Mouse (Mus musculus) CH12.LX (cell line): ENCODE measurements at regions not wholly inside any gene's neighbourhood (a gene's known extent, or its start where the extent isn't known, plus 50 kb on each side); places are given as distances from the start of the nearest gene placed in this dataset.

Experiments
- DNase-seq: peaks from one replicate; pipeline ENCODE4 v3.0.0-alpha.2; 2013; ENCODE audit errors: extremely low read depth
- H3K27ac ChIP-seq: 2 replicates; pipeline ENCODE4 v1.5.1; 2012; ENCODE audit warnings: low read depth, mild to moderate bottlenecking, control low read depth, moderate library complexity; ENCODE audit not compliant: insufficient read depth
- H3K27me3 ChIP-seq: replicated peaks from 2 replicates; pipeline ENCODE3; 2012; ENCODE audit warnings: inconsistent platforms
- H3K36me3 ChIP-seq, 2 experiments: replicated peaks in 1 of 2; 2 replicates each; pipeline versions ENCODE3 to v1.6.1; 2012; ENCODE audit warnings: inconsistent platforms in 1 of 2, low read length in 1 of 2, mild to moderate bottlenecking in 1 of 2, mixed read lengths in 1 of 2, moderate library complexity in 1 of 2; ENCODE audit not compliant: control insufficient read depth in 1 of 2, insufficient read depth in 1 of 2
- H3K4me1 ChIP-seq, 2 experiments: 2 replicates each; pipeline ENCODE4 v1.6.1; 2012; ENCODE audit warnings: inconsistent platforms in 1 of 2, moderate library complexity in 1 of 2; ENCODE audit not compliant: insufficient read depth in 2 of 2, control insufficient read depth in 1 of 2
- H3K4me2 ChIP-seq: 2 replicates; pipeline ENCODE4 v1.6.1; 2012; ENCODE audit warnings: low read depth, mild to moderate bottlenecking, control low read depth; ENCODE audit not compliant: poor library complexity, insufficient read depth, severe bottlenecking
- H3K4me3 ChIP-seq, 3 experiments: fragments of 150-350 bp in 1 of 3; sonication (generic) in 1 of 3; replicated peaks in 1 of 3; 2 replicates each; pipeline versions ENCODE3 to v1.5.1; 2011 to 2012; ENCODE audit warnings: low read depth in 2 of 3, low read length in 2 of 3, mild to moderate bottlenecking in 2 of 3, moderate library complexity in 2 of 3, control low read depth in 1 of 3, improper control_type of control experiment in 1 of 3, inconsistent platforms in 1 of 3, mixed read lengths in 1 of 3; ENCODE audit not compliant: poor library complexity in 1 of 3
- H3K79me2 ChIP-seq: replicated peaks from 2 replicates; pipeline ENCODE4 v1.6.1; 2012; ENCODE audit warnings: mild to moderate bottlenecking, moderate library complexity; ENCODE audit not compliant: control insufficient read depth, poor library complexity, insufficient read depth, severe bottlenecking; ENCODE audit errors: extremely low read depth
- H3K9ac ChIP-seq: 2 replicates; pipeline ENCODE4 v1.6.1; 2012; ENCODE audit warnings: low read depth, mild to moderate bottlenecking, control low read depth, moderate library complexity; ENCODE audit not compliant: insufficient read depth
- H3K9me3 ChIP-seq: replicated peaks from 2 replicates; pipeline ENCODE3; 2012; ENCODE audit warnings: low read length, inconsistent platforms, mixed read lengths
- BHLHE40 ChIP-seq: IDR thresholded peaks from 2 replicates; pipeline ENCODE4 v1.6.1; 2011; ENCODE audit warnings: mild to moderate bottlenecking, low read depth, low read length, improper control_type of control experiment
- ELF1 ChIP-seq: IDR thresholded peaks from 2 replicates; pipeline ENCODE4 v1.6.1; 2014; ENCODE audit warnings: low read depth, mild to moderate bottlenecking, inconsistent platforms, low read length, improper control_type of control experiment
- EP300 ChIP-seq: IDR thresholded peaks from 2 replicates; pipeline ENCODE4 v1.6.1; 2011; ENCODE audit warnings: low read length, improper control_type of control experiment
- HCFC1 ChIP-seq: IDR thresholded peaks from 2 replicates; pipeline ENCODE4 v1.6.1; 2012; ENCODE audit warnings: low read depth, mild to moderate bottlenecking, inconsistent platforms, low read length, improper control_type of control experiment
- IRF4 ChIP-seq: IDR thresholded peaks from 2 replicates; pipeline ENCODE4 v1.6.1; 2014; ENCODE audit warnings: low read depth, mild to moderate bottlenecking, inconsistent platforms, low read length, improper control_type of control experiment
- JUN ChIP-seq: IDR thresholded peaks from 2 replicates; pipeline ENCODE4 v1.6.1; 2011; ENCODE audit warnings: low read depth, mild to moderate bottlenecking, low read length, improper control_type of control experiment, moderate library complexity; ENCODE audit not compliant: insufficient read depth
- MAX ChIP-seq: IDR thresholded peaks from 2 replicates; pipeline ENCODE4 v1.6.1; 2011; ENCODE audit warnings: low read length, improper control_type of control experiment
- MYC ChIP-seq: IDR thresholded peaks from 2 replicates; pipeline ENCODE4 v1.6.1; 2011; ENCODE audit warnings: low read depth, mild to moderate bottlenecking, improper control_type of control experiment, low read length
- NRF1 ChIP-seq: IDR thresholded peaks from 2 replicates; pipeline ENCODE4 v1.6.1; 2014; ENCODE audit warnings: low read depth, mild to moderate bottlenecking, inconsistent platforms, low read length, improper control_type of control experiment, moderate library complexity
- PAX5 ChIP-seq: IDR thresholded peaks from 2 replicates; pipeline ENCODE4 v1.6.1; 2012; ENCODE audit warnings: low read length, inconsistent platforms, mixed read lengths
- RCOR1 ChIP-seq: conservative IDR thresholded peaks from 2 replicates; pipeline ENCODE4 v1.6.1; 2012; ENCODE audit warnings: low read depth, mild to moderate bottlenecking, inconsistent platforms, low read length, improper control_type of control experiment
- SIN3A ChIP-seq: IDR thresholded peaks from 2 replicates; pipeline ENCODE4 v1.6.1; 2012; ENCODE audit warnings: low read length, improper control_type of control experiment, inconsistent platforms
- USF2 ChIP-seq: conservative IDR thresholded peaks from 2 replicates; pipeline ENCODE4 v1.6.1; 2011; ENCODE audit warnings: low read depth, low read length, improper control_type of control experiment
- ZMIZ1 ChIP-seq: IDR thresholded peaks from 2 replicates; pipeline ENCODE4 v1.6.1; 2012; ENCODE audit warnings: low read depth, mild to moderate bottlenecking, inconsistent platforms, low read length, improper control_type of control experiment
- ZNF384 ChIP-seq: IDR thresholded peaks from 2 replicates; pipeline ENCODE4 v1.6.1; 2012; ENCODE audit warnings: low read depth, low read length, improper control_type of control experiment, inconsistent platforms
- dilution Hi-C: fragments of 300-500 bp; cut with MboI; formaldehyde crosslinking; loops from 2 replicates; pipeline ENCODE4 v1.14.3; 2020; ENCODE audit warnings: low sequenced_read_pairs; ENCODE audit not compliant: extremely low pct_unique_long_range_greater_than_20kb, extremely low pct_ligation_motif_present
- in situ Hi-C: fragments of 300-500 bp; cut with MboI; formaldehyde crosslinking; loops from 3 replicates; pipeline ENCODE4 v1.14.3; 2019; ENCODE audit warnings: low sequenced_read_pairs, low pct_ligation_motif_present, low pct_unique_long_range_greater_than_20kb, mixed read lengths

GRCm38 (mm10) chr4:4635856-4636255, 157.3 kb downstream of the Impad1 start:
- TF ChIP-seq EP300 (no peak), PAX5 (no peak), ZNF384 (0 out of 2 replicates have a peak, but pooled peaks have one; percentile 10), NRF1 (no peak)
- TF ChIP-seq, all 38 proteins: peak for 1
- in situ Hi-C loops (no loop called here), dilution Hi-C loops (no loop called here)
- H3K4me2 ChIP-seq = no peak overlapping the region
- no peak overlapping the region for H3K9ac ChIP-seq
- H3K79me2 ChIP-seq = no peaks in the 10 kb centered on the region
- no peaks in the 10 kb centered on the region for H3K36me3 ChIP-seq
- H3K27ac ChIP-seq = no peak overlapping the region
- no peaks in the 10 kb centered on the region for H3K27me3 ChIP-seq
- H3K4me1 ChIP-seq = peaks cover 3 to 11% of the 10 kb centered on the region in 2 experiments; a peak in 3 of 4 replicates
- no peaks in the 10 kb centered on the region for H3K9me3 ChIP-seq
- no peak for DNase-seq
- no peak overlapping the region for H3K4me3 ChIP-seq

- Histone ChIP-seq H3K4me2 (peak overlapping the region; percentile 56; the same call in 1 of the 2 replicates), H3K9ac (no peak overlapping the region), H3K4me1 (peaks cover 3 to 11% of the 10 kb centered on the region in 2 experiments; a peak in 3 of 4 replicates), H3K79me2 (no peaks in the 10 kb centered on the region), H3K9me3 (no peaks in the 10 kb centered on the region), H3K27me3 (no peaks in the 10 kb centered on the region), H3K27ac (no peak overlapping the region), H3K36me3 (no peaks in the 10 kb centered on the region), H3K4me3 (no peak overlapping the region)
- DNase-seq = peak; percentile 63
- dilution Hi-C loops (no loop called here), in situ Hi-C loops (no loop called here)
- TF ChIP-seq JUN (0 out of 2 replicates have a peak, but pooled peaks have one; percentile 8), IRF4 (peak; percentile 64; the same call in 1 of the 2 replicates), ELF1 (0 out of 2 replicates have a peak, but pooled peaks have one; percentile 22), USF2 (no peak), EP300 (peak; percentile 36; the same call in 1 of the 2 replicates), HCFC1 (peak; percentile 58), RCOR1 (0 out of 2 replicates have a peak, but pooled peaks have one; percentile 35), MAX (peak; percentile 45; the same call in 1 of the 2 replicates), ZMIZ1 (no peak), BHLHE40 (peak; percentile 58), MYC (no peak), SIN3A (peak; percentile 50; the same call in 1 of the 2 replicates)
These were observed 157.8 kb downstream of the Impad1 start for GRCm38 (mm10) chr4:4635338-4635737.
